Mouse (Mus musculus) intestine, embryonic 14.5 days (tissue): ENCODE data around the gene Hist3h2a. TPM values are rescaled to one million over a fixed set of nuclear protein-coding genes. Genes with fewer than 3 reads are reported as not detected.
A peak's percentile ranks its signal among the peaks of the same experiment; 100 is the strongest.

Source experiments
- ATAC-seq: fragments of 200-750 bp; cut with Nextera tagmentation; replicated peaks from 2 replicates; pipeline ENCODE4 v1.8.0; 2017; ENCODE audit warnings: low read depth, moderate number of reproducible peaks, moderate TSS enrichment, moderate library complexity; ENCODE audit not compliant: low FRiP score, low TSS enrichment
- DNase-seq: peaks from one replicate; pipeline ENCODE4 v3.0.0-alpha.2; 2018; ENCODE audit warnings: low spot score
- H3K27ac ChIP-seq: fragments of 300-500 bp; sonication (generic); 2 replicates; pipeline ENCODE4 v1.5.1; 2014; ENCODE audit warnings: low read depth, mild to moderate bottlenecking, control low read depth
- H3K27me3 ChIP-seq: fragments of 300-500 bp; sonication (generic); replicated peaks from 2 replicates; pipeline ENCODE4 v1.6.1; 2014; ENCODE audit warnings: low read length, control low read depth; ENCODE audit not compliant: control insufficient read depth, insufficient read depth
- H3K36me3 ChIP-seq: fragments of 300-500 bp; sonication (generic); 2 replicates; pipeline ENCODE4 v1.6.1; 2014; ENCODE audit warnings: low read length, control low read depth; ENCODE audit not compliant: control insufficient read depth, insufficient read depth
- H3K4me1 ChIP-seq: fragments of 300-500 bp; sonication (generic); replicated peaks from 2 replicates; pipeline ENCODE4 v1.6.1; 2014; ENCODE audit warnings: low read length, control low read depth, mixed read lengths; ENCODE audit not compliant: control insufficient read depth, insufficient read depth
- H3K4me2 ChIP-seq: fragments of 300-500 bp; sonication (generic); 2 replicates; pipeline ENCODE4 v1.6.1; 2014; ENCODE audit warnings: low read length
- H3K4me3 ChIP-seq: fragments of 300-500 bp; sonication (generic); 2 replicates; pipeline ENCODE4 v1.5.1; 2014; ENCODE audit warnings: low read depth, low read length, control low read depth, mixed read lengths
- H3K9ac ChIP-seq: fragments of 300-500 bp; sonication (generic); 2 replicates; pipeline ENCODE4 v1.6.1; 2014; ENCODE audit warnings: mild to moderate bottlenecking, low read length
- H3K9me3 ChIP-seq: fragments of 300-500 bp; sonication (generic); 2 replicates; pipeline ENCODE4 v1.6.1; 2016; ENCODE audit warnings: low read length, control low read depth; ENCODE audit not compliant: control insufficient read depth
- WGBS: fragments of 180-500 bp; shearing (Covaris S2); extraction: QIAGEN DNeasy Blood & Tissue Kit; methylation state at CpG from one replicate; pipeline ENCODE4 v1.1.7; 2014; 5-methylcytosine and 5-hydroxymethylcytosine counted together
- polyA plus RNA-seq: library from polyadenylated mRNA; unstranded; fragments of >200 nt; fragmentation: Nextera tagmentation; extraction: Ambion mirVana; gene quantifications from 2 replicates; pipeline ENCODE4 v1.2.1, GENCODE M21; 2014

Gene Hist3h2a
- polyA plus RNA-seq, 1 experiment from 2014 or later: 28.7 TPM

DNA sequence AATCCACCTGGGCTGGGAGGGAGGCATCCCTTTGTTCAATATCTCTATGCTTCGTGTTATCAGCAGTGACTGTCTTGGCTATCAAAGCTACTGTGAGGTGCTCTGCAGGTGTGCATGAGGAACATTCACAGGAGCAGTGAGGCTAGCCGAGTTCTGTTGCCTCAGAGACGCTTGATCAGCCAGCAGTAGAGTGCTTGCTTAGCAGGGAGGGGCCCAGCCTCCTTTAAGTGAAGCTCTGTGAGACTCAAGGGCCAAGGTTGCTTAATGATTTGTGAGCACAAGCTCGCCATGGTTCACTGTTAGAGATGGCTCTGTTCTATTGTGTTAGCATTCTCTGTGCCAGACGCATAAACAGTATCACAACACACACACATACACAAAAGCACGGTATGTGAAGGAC is 15.2 kb downstream of the Hist3h2a start:
- Histone ChIP-seq H3K27me3 (no peaks in the 10 kb centered on the region), H3K4me1 (no peaks in the 10 kb centered on the region; the same call in 1 of the 2 replicates), H3K9me3 (no peaks in the 10 kb centered on the region), H3K9ac (no peak overlapping the region), H3K27ac (no peak overlapping the region), H3K4me2 (no peak overlapping the region), H3K36me3 (peaks cover 15% of the 10 kb centered on the region), H3K4me3 (no peak overlapping the region)
- peak; percentile 59; the same call in 1 of the 2 replicates for ATAC-seq
- 57% methylated on average over 6 of the region's 6 CpGs for WGBS
- DNase-seq: no peak

GRCm38 (mm10) chr11:58970831-58971530 is 16.5 kb downstream of the Hist3h2a start:
- Histone ChIP-seq H3K4me2 (no peak overlapping the region), H3K4me3 (no peak overlapping the region), H3K27me3 (no peaks in the 10 kb centered on the region), H3K4me1 (no peaks in the 10 kb centered on the region; the same call in 1 of the 2 replicates), H3K36me3 (peaks cover 19% of the 10 kb centered on the region), H3K9ac (no peak overlapping the region), H3K9me3 (no peaks in the 10 kb centered on the region), H3K27ac (no peak overlapping the region)
- DNase-seq: no peak
- no peak for ATAC-seq
- WGBS: 87% methylated on average over 21 of the region's 21 CpGs

DNA sequence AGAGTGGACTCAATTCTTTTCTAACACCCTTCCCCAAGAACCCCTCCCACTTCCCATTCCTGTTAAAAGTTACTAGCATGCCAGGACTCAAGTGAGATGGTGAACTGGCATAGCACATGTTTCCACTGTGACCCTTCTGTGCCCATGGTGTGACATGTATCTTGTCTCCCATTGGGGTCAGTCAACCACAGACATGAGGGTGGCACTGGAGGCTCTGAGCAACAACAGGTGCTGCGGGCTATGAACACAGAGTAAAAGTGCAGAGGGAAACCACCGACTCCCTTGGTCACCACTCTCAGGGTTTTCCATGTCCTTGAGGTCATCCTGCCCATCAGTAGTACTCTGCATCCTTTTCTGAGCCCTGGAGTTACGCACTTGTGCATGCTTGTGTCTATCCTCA is 17.3 kb downstream of the Hist3h2a start:
- Histone ChIP-seq H3K27ac (no peak overlapping the region), H3K4me2 (no peak overlapping the region), H3K4me1 (peaks cover under 1% of the 10 kb centered on the region; the same call in 1 of the 2 replicates), H3K9me3 (no peaks in the 10 kb centered on the region), H3K36me3 (peaks cover 19% of the 10 kb centered on the region), H3K9ac (no peak overlapping the region), H3K4me3 (no peak overlapping the region), H3K27me3 (no peaks in the 10 kb centered on the region)
- whole genome bisulfite sequencing: 92% methylated on average over 3 of the region's 3 CpGs
- ATAC-seq (no peak), DNase-seq (no peak)

GRCm38 (mm10) chr11:58974414-58974813 is 19.9 kb downstream of the Hist3h2a start:
- H3K27me3 ChIP-seq: no peaks in the 10 kb centered on the region
- no peak for DNase-seq

DNA sequence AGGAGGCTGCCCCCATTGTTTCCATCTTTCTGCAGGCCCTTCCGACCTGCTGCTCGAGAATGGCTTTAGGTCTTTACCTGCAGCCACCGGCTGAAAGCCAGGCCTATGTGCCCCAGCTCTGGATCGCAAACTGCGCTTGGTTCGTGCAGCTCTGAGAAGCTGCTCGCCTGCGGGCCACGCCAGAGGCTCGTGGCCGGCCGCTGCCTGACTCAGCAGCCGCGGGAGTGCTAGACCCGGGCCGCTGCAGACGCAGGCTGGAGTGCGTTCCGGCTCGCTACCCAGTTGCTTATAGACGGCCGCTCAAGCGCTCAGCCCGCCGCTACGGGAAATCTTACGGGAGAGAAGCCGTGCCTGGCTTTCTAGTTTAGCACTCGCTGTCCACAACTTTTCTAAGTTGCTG is 22.7 kb downstream of the Hist3h2a start:
- ATAC-seq (no peak; the same call in 1 of the 2 replicates), DNase-seq (no peak)
- H3K27me3 ChIP-seq: no peaks in the 10 kb centered on the region
- peak overlapping the region; percentile 95 for H3K4me3 ChIP-seq
- peaks cover 14% of the 10 kb centered on the region; the same call in 1 of the 2 replicates for H3K36me3 ChIP-seq
- under 1% methylated on average over 29 of the region's 29 CpGs for WGBS
- H3K27ac ChIP-seq: peak overlapping the region; percentile 72
- peaks cover 24% of the 10 kb centered on the region for H3K4me1 ChIP-seq
- H3K9me3 ChIP-seq: no peaks in the 10 kb centered on the region
- peak overlapping the region; percentile 80 for H3K9ac ChIP-seq
- peak overlapping the region; percentile 98 for H3K4me2 ChIP-seq

More at GRCm38 (mm10) chr11:58974414-58974813, 19.9 kb downstream of the Hist3h2a start:
- no peaks in the 10 kb centered on the region for H3K9me3 ChIP-seq
- H3K4me3 ChIP-seq: no peak overlapping the region
- ATAC-seq: no peak
- 91% methylated on average over 3 of the region's 3 CpGs for WGBS
- no peak overlapping the region for H3K9ac ChIP-seq
- H3K4me1 ChIP-seq: peaks cover 12% of the 10 kb centered on the region
- H3K36me3 ChIP-seq: peaks cover 19% of the 10 kb centered on the region
- H3K27ac ChIP-seq: no peak overlapping the region
- no peak overlapping the region for H3K4me2 ChIP-seq

DNA sequence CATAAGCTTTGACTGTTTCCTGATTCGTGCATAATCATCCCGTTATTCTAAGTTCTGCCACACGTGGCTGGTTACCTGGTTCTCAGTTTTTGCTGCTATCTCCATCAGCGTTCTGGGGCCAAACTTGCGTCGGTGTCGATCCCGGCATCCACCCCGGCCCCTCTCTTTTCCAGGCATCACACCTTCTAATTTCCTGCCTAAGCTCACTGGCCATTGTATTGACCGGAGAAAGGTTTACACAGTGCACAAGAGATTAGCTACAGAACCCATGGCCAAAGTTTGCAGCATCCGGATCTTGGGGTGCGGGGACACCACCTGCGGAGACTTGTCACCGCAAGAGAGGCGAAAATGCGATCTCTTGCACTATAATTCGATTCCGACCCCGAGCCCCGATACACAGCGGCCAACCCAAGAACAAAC is 23.1 kb downstream of the Hist3h2a start:
- ATAC-seq (no peak; the same call in 1 of the 2 replicates), DNase-seq (no peak)
- Histone ChIP-seq H3K4me2 (peak overlapping the region; percentile 98), H3K4me1 (peaks cover 24% of the 10 kb centered on the region), H3K9me3 (no peaks in the 10 kb centered on the region), H3K27ac (peak overlapping the region; percentile 72), H3K36me3 (peaks cover 14% of the 10 kb centered on the region), H3K27me3 (no peaks in the 10 kb centered on the region), H3K4me3 (peak overlapping the region; percentile 95), H3K9ac (peak overlapping the region; percentile 80)
- WGBS: under 1% methylated on average over 21 of the region's 21 CpGs

- H3K27ac ChIP-seq: peak within 1 kb of the TSS; percentile 72
- WGBS: under 1% methylated on average over 64 of the region's 64 CpGs
- DNase-seq (peak; percentile 85), ATAC-seq (peak; percentile 66)
- peak within 1 kb of the TSS; percentile 80 for H3K9ac ChIP-seq
- peak within 1 kb of the TSS; percentile 98 for H3K4me2 ChIP-seq
- peak within 1 kb of the TSS; percentile 95 for H3K4me3 ChIP-seq
- peaks cover 17% of the 10 kb centered on the region for H3K36me3 ChIP-seq
- no peaks in the 10 kb centered on the region for H3K9me3 ChIP-seq
- H3K4me1 ChIP-seq: peaks cover 24% of the 10 kb centered on the region
- H3K27me3 ChIP-seq: no peaks in the 10 kb centered on the region
Measured at GRCm38 (mm10) chr11:58978027-58978705, 23.7 kb downstream of the Hist3h2a start, which contains the start of gene Trim11. Trim11 (plus strand) TSS chr11:58978093.

GRCm38 (mm10) chr11:58978706-58979030 is 24.2 kb downstream of the Hist3h2a start:
- Histone ChIP-seq H3K4me1 (peaks cover 24% of the 10 kb centered on the region), H3K9me3 (no peaks in the 10 kb centered on the region), H3K27ac (peak overlapping the region; percentile 72; the same call in 1 of the 2 replicates), H3K36me3 (peaks cover 19% of the 10 kb centered on the region), H3K9ac (peak overlapping the region; percentile 80), H3K4me2 (peak overlapping the region; percentile 98), H3K4me3 (peak overlapping the region; percentile 95), H3K27me3 (no peaks in the 10 kb centered on the region)
- ATAC-seq (no peak), DNase-seq (no peak)
- WGBS: 4% methylated on average over 5 of the region's 5 CpGs
